Mouse (Mus musculus): ENCODE data around the gene F8.
"Not testable (repeated sequence)": the region's sequence is repeated elsewhere in the genome, so short reads cannot be mapped to it uniquely, and the experiment has no call there.

GRCm38 (mm10) chrX:75233603-75234376, 148.6 kb downstream of the F8 start:
- TF ChIP-seq CTCF (IDR thresholded peaks at IDR 0.05; ENCODE audit: low read depth, low read length); GATA1 (IDR thresholded peaks at IDR 0.05; ENCODE audit: borderline replicate concordance, low read length); POLR2AphosphoS5 (IDR thresholded peaks at IDR 0.05; ENCODE audit: insufficient replicate concordance, low read depth, low read length): not testable (repeated sequence)

Measured in G1E (cell line).